Mouse (Mus musculus) myocyte (in vitro differentiated cells): ENCODE measurements around the gene Palmd.

Experiments used
- MAX ChIP-seq: IDR thresholded peaks from one replicate; pipeline ENCODE4 v1.6.1; 2011; ENCODE audit warnings: low read depth, mild to moderate bottlenecking, control low read depth
- POLR2A ChIP-seq: IDR thresholded peaks from one replicate; pipeline ENCODE4 v1.6.1; 2011; ENCODE audit warnings: low read depth, mild to moderate bottlenecking, control low read depth, moderate library complexity; ENCODE audit not compliant: insufficient read length

GRCm38 (mm10) chr3:116884941-116885340 is 83.8 kb downstream of the Palmd start:
- TF ChIP-seq MAX (no peak), POLR2A (no peak)
